Mouse (Mus musculus): ENCODE results near the gene Igfbp1. TPM values are rescaled to one million over a fixed set of nuclear protein-coding genes. Genes with fewer than 3 reads are reported as not detected.
"Not testable (repeated sequence)": the region's sequence is repeated elsewhere in the genome, so short reads cannot be mapped to it uniquely, and the experiment has no call there.

The Igfbp1 gene
- polyA plus RNA-seq, 1 experiment from 2014 or later, result 1.5 TPM

GRCm38 (mm10) chr11:7212126-7212798 is 14.7 kb downstream of the Igfbp1 start:
- WGBS, result 12% methylated on average over 17 of the region's 17 CpGs
- H3K4me2 ChIP-seq, result peak overlapping the region; percentile 90

GRCm38 (mm10) chr11:7213161-7213500 is 15.5 kb downstream of the Igfbp1 start:
- Histone ChIP-seq H3K4me2 (peak overlapping the region; percentile 90), H3K4me3 (replicated peaks) (peak overlapping the region; percentile 70), H3K36me3 (peaks cover 18% of the 10 kb centered on the region; the same call in 1 of the 2 replicates), H3K4me1 (replicated peaks) (peaks cover 35% of the 10 kb centered on the region), H3K9ac (replicated peaks) (peak overlapping the region; percentile 66), H3K27ac (peak overlapping the region; percentile 73), H3K27me3 (peaks cover 43% of the 10 kb centered on the region), H3K9me3 (no peaks in the 10 kb centered on the region)
- 2% methylated on average over 19 of the region's 19 CpGs for WGBS
- no peak; the same call in 1 of the 2 replicates for ATAC-seq (ENCODE audit: insufficient number of reproducible peaks, insufficient read depth, low FRiP score, low TSS enrichment, low read depth)

More at GRCm38 (mm10) chr11:7212126-7212798, 14.7 kb downstream of the Igfbp1 start:
- Histone ChIP-seq H3K4me1 (replicated peaks) (peaks cover 35% of the 10 kb centered on the region), H3K9me3 (no peaks in the 10 kb centered on the region), H3K4me3 (replicated peaks) (peak overlapping the region; percentile 70), H3K27me3 (peaks cover 43% of the 10 kb centered on the region), H3K27ac (peak overlapping the region; percentile 64; the same call in 1 of the 2 replicates), H3K9ac (replicated peaks) (peak overlapping the region; percentile 66), H3K36me3 (peaks cover 21% of the 10 kb centered on the region; the same call in 1 of the 2 replicates)
- ATAC-seq (ENCODE audit: insufficient number of reproducible peaks, insufficient read depth, low FRiP score, low TSS enrichment, low read depth), result no peak

- Histone ChIP-seq H3K4me2 (peak within 1 kb of the TSS; percentile 90), H3K4me1 (replicated peaks) (peaks cover 35% of the 10 kb centered on the region), H3K4me3 (replicated peaks) (peak within 1 kb of the TSS; percentile 70), H3K27ac (peak within 1 kb of the TSS; percentile 73), H3K27me3 (peaks cover 43% of the 10 kb centered on the region), H3K9me3 (no peaks in the 10 kb centered on the region), H3K9ac (replicated peaks) (peak within 1 kb of the TSS; percentile 66), H3K36me3 (peaks cover 12% of the 10 kb centered on the region; the same call in 1 of the 2 replicates)
- ATAC-seq (ENCODE audit: insufficient number of reproducible peaks, insufficient read depth, low FRiP score, low TSS enrichment, low read depth), result peak; percentile 71
- WGBS, result under 1% methylated on average over 93 of the region's 104 CpGs
Observed at GRCm38 (mm10) chr11:7213501-7214341, 16.1 kb downstream of the Igfbp1 start, which contains the start of gene Igfbp3. Gene Igfbp3, minus strand, starts transcription at chr11:7213923.

- Histone ChIP-seq H3K4me2 (peak overlapping the region; percentile 90), H3K9me3 (no peaks in the 10 kb centered on the region), H3K4me3 (replicated peaks) (peak overlapping the region; percentile 70), H3K9ac (replicated peaks) (0 out of 2 replicates have a peak overlapping the region, but pooled peaks have one; percentile 66), H3K27ac (no peak overlapping the region), H3K36me3 (peaks cover 7% of the 10 kb centered on the region; the same call in 1 of the 2 replicates), H3K27me3 (peaks cover 43% of the 10 kb centered on the region), H3K4me1 (replicated peaks) (peaks cover 35% of the 10 kb centered on the region)
- no peak for ATAC-seq (ENCODE audit: insufficient number of reproducible peaks, insufficient read depth, low FRiP score, low TSS enrichment, low read depth)
- 1% methylated on average over 12 of the region's 12 CpGs for WGBS
Observed at GRCm38 (mm10) chr11:7214342-7214660, 16.7 kb downstream of the Igfbp1 start.

GRCm38 (mm10) chr11:7214761-7215160 is 17.2 kb downstream of the Igfbp1 start:
- peak overlapping the region; percentile 70 for H3K4me3 ChIP-seq (replicated peaks)
- H3K4me2 ChIP-seq, result peak overlapping the region; percentile 90
- H3K9me3 ChIP-seq, result no peaks in the 10 kb centered on the region
- WGBS, result 8% methylated on average over 14 of the region's 14 CpGs
- H3K4me1 ChIP-seq (replicated peaks), result peaks cover 35% of the 10 kb centered on the region
- peaks cover 43% of the 10 kb centered on the region for H3K27me3 ChIP-seq
- ATAC-seq (ENCODE audit: insufficient number of reproducible peaks, insufficient read depth, low FRiP score, low TSS enrichment, low read depth), result no peak
- no peak overlapping the region for H3K9ac ChIP-seq (replicated peaks)
- H3K36me3 ChIP-seq, result peaks cover 2% of the 10 kb centered on the region; the same call in 1 of the 2 replicates
- H3K27ac ChIP-seq, result no peak overlapping the region

GRCm38 (mm10) chr11:7215703-7216102 is 18.1 kb downstream of the Igfbp1 start:
- Histone ChIP-seq H3K4me3 (replicated peaks) (no peak overlapping the region), H3K27me3 (peaks cover 43% of the 10 kb centered on the region), H3K36me3 (no peaks in the 10 kb centered on the region), H3K27ac (no peak overlapping the region), H3K4me1 (replicated peaks) (peaks cover 29% of the 10 kb centered on the region), H3K4me2 (no peak overlapping the region), H3K9ac (replicated peaks) (no peak overlapping the region), H3K9me3 (no peaks in the 10 kb centered on the region)
- no peak for ATAC-seq (ENCODE audit: insufficient number of reproducible peaks, insufficient read depth, low FRiP score, low TSS enrichment, low read depth)
- 11% methylated on average over 8 of the region's 8 CpGs for WGBS

GRCm38 (mm10) chr11:7221826-7222225 is 24.2 kb downstream of the Igfbp1 start:
- H3K4me1 ChIP-seq (replicated peaks); H3K9ac ChIP-seq (replicated peaks); ATAC-seq (ENCODE audit: insufficient number of reproducible peaks, insufficient read depth, low FRiP score, low TSS enrichment, low read depth); H3K4me3 ChIP-seq (replicated peaks); H3K9me3 ChIP-seq; H3K36me3 ChIP-seq; H3K27me3 ChIP-seq; H3K27ac ChIP-seq; H3K4me2 ChIP-seq: not testable (repeated sequence)
- WGBS, result 78% methylated on average over 8 of the region's 8 CpGs

- peaks cover 14% of the 10 kb centered on the region for H3K4me1 ChIP-seq (replicated peaks)
- 82% methylated on average over 2 of the region's 2 CpGs for WGBS
- no peak overlapping the region for H3K9ac ChIP-seq (replicated peaks)
- H3K4me3 ChIP-seq (replicated peaks), result no peak overlapping the region
- no peak for ATAC-seq (ENCODE audit: insufficient number of reproducible peaks, insufficient read depth, low FRiP score, low TSS enrichment, low read depth)
- H3K4me2 ChIP-seq, result no peak overlapping the region
- no peaks in the 10 kb centered on the region for H3K36me3 ChIP-seq
- H3K27ac ChIP-seq, result peak overlapping the region; percentile 74
- H3K27me3 ChIP-seq, result no peaks in the 10 kb centered on the region
- H3K9me3 ChIP-seq, result no peaks in the 10 kb centered on the region
Observed at GRCm38 (mm10) chr11:7226200-7226599, 28.6 kb downstream of the Igfbp1 start.

GRCm38 (mm10) chr11:7226810-7227550 is 29.4 kb downstream of the Igfbp1 start:
- Histone ChIP-seq H3K27ac (peak overlapping the region; percentile 74), H3K27me3 (no peaks in the 10 kb centered on the region), H3K4me2 (no peak overlapping the region), H3K36me3 (no peaks in the 10 kb centered on the region), H3K9ac (replicated peaks) (no peak overlapping the region), H3K9me3 (no peaks in the 10 kb centered on the region), H3K4me1 (replicated peaks) (peaks cover 14% of the 10 kb centered on the region), H3K4me3 (replicated peaks) (no peak overlapping the region)
- peak; percentile 74 for ATAC-seq (ENCODE audit: insufficient number of reproducible peaks, insufficient read depth, low FRiP score, low TSS enrichment, low read depth)
- 73% methylated on average over 7 of the region's 7 CpGs for WGBS

- Histone ChIP-seq H3K4me3 (replicated peaks) (no peak overlapping the region), H3K4me2 (no peak overlapping the region), H3K4me1 (replicated peaks) (peaks cover 14% of the 10 kb centered on the region), H3K9me3 (no peaks in the 10 kb centered on the region), H3K27ac (no peak overlapping the region), H3K36me3 (no peaks in the 10 kb centered on the region), H3K9ac (replicated peaks) (no peak overlapping the region), H3K27me3 (no peaks in the 10 kb centered on the region)
- ATAC-seq (ENCODE audit: insufficient number of reproducible peaks, insufficient read depth, low FRiP score, low TSS enrichment, low read depth), result no peak
- WGBS, result 82% methylated on average over 4 of the region's 4 CpGs
Observed at GRCm38 (mm10) chr11:7228107-7228506, 30.5 kb downstream of the Igfbp1 start.

GRCm38 (mm10) chr11:7230000-7230399 is 32.4 kb downstream of the Igfbp1 start:
- whole genome bisulfite sequencing, result 79% methylated on average over 4 of the region's 4 CpGs
- Histone ChIP-seq H3K9me3 (no peaks in the 10 kb centered on the region), H3K36me3 (no peaks in the 10 kb centered on the region), H3K27ac (no peak overlapping the region), H3K4me2 (no peak overlapping the region), H3K4me1 (replicated peaks) (peaks cover 14% of the 10 kb centered on the region), H3K4me3 (replicated peaks) (no peak overlapping the region), H3K9ac (replicated peaks) (no peak overlapping the region), H3K27me3 (no peaks in the 10 kb centered on the region)
- ATAC-seq (ENCODE audit: insufficient number of reproducible peaks, insufficient read depth, low FRiP score, low TSS enrichment, low read depth), result no peak
